Comparison of ENCODE assay signal across 29 mouse cellular contexts in genomic region chr15:96884901-96885300, GRCm38 (mm10).
DNase-seq lines count a peak whose midpoint lies in the region; ATAC-seq and TF ChIP-seq lines count a peak whose summit lies in the region.
"Had no signal": no experiment of that assay in that cellular context is flagged by ENCODE, and none has a peak within 500 bp of the region (broad histone marks: within the 10 kb centered on the region; RNA-seq: fewer than 3 reads in every experiment).

No protein-coding gene starts in this region.

- H3K4me1 ChIP-seq in kidney, postnatal 0 days (replicated peaks; ENCODE audit: insufficient read depth, low read length): no peaks in the 10 kb centered on the region
- H3K4me1 ChIP-seq in midbrain, embryonic 11.5 days (ENCODE audit: control insufficient read depth, insufficient read depth, low read length): no peaks in the 10 kb centered on the region
- H3K4me1 ChIP-seq in midbrain, embryonic 10.5 days: no peaks in the 10 kb centered on the region
- peaks cover 4% of the 10 kb centered on the region; the same call in 1 of the 2 replicates for H3K4me1 ChIP-seq in intestine, embryonic 16.5 days (ENCODE audit: control insufficient read depth, insufficient read depth, low read length)
- peaks cover 5% of the 10 kb centered on the region; the same call in 1 of the 2 replicates for H3K4me1 ChIP-seq in stomach, embryonic 16.5 days (ENCODE audit: control insufficient read depth, insufficient read depth, low read length)
- H3K4me1 ChIP-seq: heart, embryonic 12.5 days; midbrain, embryonic 15.5 days had no signal

- WGBS in kidney, postnatal 0 days: 49% methylated on average over 10 of the region's 10 CpGs
- 81% methylated on average over 10 of the region's 10 CpGs for WGBS in midbrain, embryonic 11.5 days
- 86% methylated on average over 10 of the region's 10 CpGs for WGBS in midbrain, embryonic 10.5 days
- WGBS in intestine, embryonic 16.5 days: 50% methylated on average over 10 of the region's 10 CpGs
- 41% methylated on average over 10 of the region's 10 CpGs for WGBS in stomach, embryonic 16.5 days

- H3K27ac ChIP-seq in kidney, postnatal 0 days: no peak overlapping the region
- H3K27ac ChIP-seq in midbrain, embryonic 11.5 days (ENCODE audit: low read depth, low read length): no peak overlapping the region
- H3K27ac ChIP-seq in midbrain, embryonic 10.5 days (replicated peaks): no peak overlapping the region
- H3K27ac ChIP-seq in intestine, embryonic 16.5 days (ENCODE audit: low read length): peak overlapping the region; percentile 33; the same call in 1 of the 2 replicates
- peak overlapping the region; percentile 52 for H3K27ac ChIP-seq in stomach, embryonic 16.5 days (ENCODE audit: low read length)
- H3K27ac ChIP-seq: embryonic facial prominence, embryonic 13.5 days; heart, adult 2 months; hindbrain, embryonic 14.5 days; layer of hippocampus, adult 2 months; limb, embryonic 13.5 days; macrophage; midbrain, embryonic 15.5 days had no signal

- H3K4me3 ChIP-seq in kidney, postnatal 0 days (replicated peaks; ENCODE audit: low read depth, low read length): no peak overlapping the region
- H3K4me3 ChIP-seq in midbrain, embryonic 11.5 days (ENCODE audit: low read depth, low read length): no peak overlapping the region
- H3K4me3 ChIP-seq in midbrain, embryonic 10.5 days: no peak overlapping the region
- H3K4me3 ChIP-seq in intestine, embryonic 16.5 days (ENCODE audit: low read length): no peak overlapping the region
- H3K4me3 ChIP-seq in stomach, embryonic 16.5 days (replicated peaks; ENCODE audit: low read length): no peak overlapping the region
- H3K4me3 ChIP-seq: embryonic facial prominence, embryonic 13.5 days; heart, adult 2 months; heart, embryonic 12.5 days; layer of hippocampus, adult 2 months; limb, embryonic 13.5 days; midbrain, embryonic 15.5 days had no signal

- no peak overlapping the region for H3K4me2 ChIP-seq in kidney, postnatal 0 days (ENCODE audit: low read length)
- H3K4me2 ChIP-seq in midbrain, embryonic 11.5 days: no peak overlapping the region
- no peak overlapping the region for H3K4me2 ChIP-seq in intestine, embryonic 16.5 days (ENCODE audit: low read depth, low read length)
- H3K4me2 ChIP-seq in stomach, embryonic 16.5 days (ENCODE audit: low read depth, low read length): no peak overlapping the region
- H3K4me2 ChIP-seq: embryonic facial prominence, embryonic 13.5 days; heart, embryonic 12.5 days; hindbrain, embryonic 14.5 days; limb, embryonic 13.5 days; liver, embryonic 11.5 days; midbrain, embryonic 15.5 days had no signal

- no peaks in the 10 kb centered on the region for H3K9me3 ChIP-seq in kidney, postnatal 0 days (replicated peaks; ENCODE audit: low read length)
- H3K9me3 ChIP-seq in midbrain, embryonic 11.5 days (ENCODE audit: control insufficient read depth, low read length): no peaks in the 10 kb centered on the region
- no peaks in the 10 kb centered on the region for H3K9me3 ChIP-seq in midbrain, embryonic 10.5 days (replicated peaks)
- H3K9me3 ChIP-seq in intestine, embryonic 16.5 days (ENCODE audit: control insufficient read depth, low read length): no peaks in the 10 kb centered on the region
- no peaks in the 10 kb centered on the region for H3K9me3 ChIP-seq in stomach, embryonic 16.5 days (replicated peaks; ENCODE audit: control insufficient read depth, low read length)
- H3K9me3 ChIP-seq: embryonic facial prominence, embryonic 13.5 days; limb, embryonic 13.5 days; midbrain, embryonic 15.5 days had no signal

- ATAC-seq in kidney, postnatal 0 days (replicated peaks; ENCODE audit: low FRiP score, low read depth): no peak
- ATAC-seq in midbrain, embryonic 11.5 days (ENCODE audit: low FRiP score): no peak
- ATAC-seq in intestine, embryonic 16.5 days: no peak
- no peak for ATAC-seq in stomach, embryonic 16.5 days (ENCODE audit: insufficient read depth, low FRiP score)
- ATAC-seq: forebrain, embryonic 16.5 days; midbrain, embryonic 15.5 days; Patski had no signal

- no peaks in the 10 kb centered on the region for H3K27me3 ChIP-seq in kidney, postnatal 0 days (ENCODE audit: insufficient read depth, low read length)
- no peaks in the 10 kb centered on the region for H3K27me3 ChIP-seq in midbrain, embryonic 11.5 days (ENCODE audit: control insufficient read depth, insufficient read depth, low read length)
- no peaks in the 10 kb centered on the region for H3K27me3 ChIP-seq in midbrain, embryonic 10.5 days (ENCODE audit: low read depth, poor library complexity, severe bottlenecking)
- no peaks in the 10 kb centered on the region for H3K27me3 ChIP-seq in intestine, embryonic 16.5 days (replicated peaks; ENCODE audit: control insufficient read depth, insufficient read depth, low read length)
- no peaks in the 10 kb centered on the region for H3K27me3 ChIP-seq in stomach, embryonic 16.5 days (ENCODE audit: control insufficient read depth, insufficient read depth, low read length)
- H3K27me3 ChIP-seq: CH12.LX; embryonic facial prominence, embryonic 13.5 days; heart, embryonic 12.5 days; midbrain, embryonic 15.5 days; Patski had no signal

- TF ChIP-seq CTCF in kidney, postnatal 0 days (IDR thresholded peaks at IDR 0.05; ENCODE audit: low read depth): no peak

- no peak overlapping the region for H3K9ac ChIP-seq in kidney, postnatal 0 days (ENCODE audit: low read depth, low read length)
- H3K9ac ChIP-seq in midbrain, embryonic 11.5 days (ENCODE audit: low read length): no peak overlapping the region
- H3K9ac ChIP-seq in intestine, embryonic 16.5 days (ENCODE audit: low read depth, low read length): no peak overlapping the region
- H3K9ac ChIP-seq in stomach, embryonic 16.5 days (ENCODE audit: low read length): no peak overlapping the region
- H3K9ac ChIP-seq: embryonic facial prominence, embryonic 13.5 days; heart, embryonic 12.5 days; hindbrain, embryonic 14.5 days; limb, embryonic 13.5 days; midbrain, embryonic 15.5 days had no signal

- no peaks in the 10 kb centered on the region for H3K36me3 ChIP-seq in kidney, postnatal 0 days (ENCODE audit: insufficient read depth, low read length)
- no peaks in the 10 kb centered on the region for H3K36me3 ChIP-seq in midbrain, embryonic 11.5 days (ENCODE audit: control insufficient read depth, insufficient read depth, low read length)
- no peaks in the 10 kb centered on the region for H3K36me3 ChIP-seq in midbrain, embryonic 10.5 days
- H3K36me3 ChIP-seq in intestine, embryonic 16.5 days (ENCODE audit: control insufficient read depth, insufficient read depth, low read length): no peaks in the 10 kb centered on the region
- H3K36me3 ChIP-seq in stomach, embryonic 16.5 days (ENCODE audit: control insufficient read depth, insufficient read depth, low read length): no peaks in the 10 kb centered on the region
- H3K36me3 ChIP-seq: embryonic facial prominence, embryonic 13.5 days; G1E; heart, embryonic 12.5 days; limb, embryonic 13.5 days; midbrain, embryonic 15.5 days had no signal

- peak; percentile 75 for DNase-seq in kidney, postnatal 0 days (ENCODE audit: low spot score)
- DNase-seq in kidney, postnatal 10 days: no peak
- peak; percentile 59 for DNase-seq in midbrain, embryonic 11.5 days (ENCODE audit: low spot score, missing footprints)
- no peak for DNase-seq in midbrain, embryonic 10.5 days (ENCODE audit: low spot score)
- DNase-seq in embryo, embryonic 9.5 days (ENCODE audit: extremely low spot score): no peak
- no peak for DNase-seq in Muller cell, postnatal 12 days (ENCODE audit: inconsistent ontology term)
- DNase-seq: adrenal gland, postnatal 10 days; B cell, adult 2 months; cerebellum, adult 11-12 months; cerebellum, adult 9-11 months; embryo, embryonic 11 days; heart, adult 2 months; kidney, postnatal 36 days; right cerebral cortex, postnatal 25 days; thymus, postnatal 14 days had no signal

Comparison
In these comparisons a context has a peak if more than half of its experiments do, and no peak if none do; other contexts are left out.
1. DNase-seq: peak in kidney, postnatal 0 days (single experiment) and midbrain, embryonic 11.5 days (single experiment); none in kidney, postnatal 10 days (single experiment), midbrain, embryonic 10.5 days (single experiment), embryo, embryonic 9.5 days (single experiment) and Muller cell, postnatal 12 days (single experiment).
2. H3K27ac ChIP-seq: peak in intestine, embryonic 16.5 days (single experiment) and stomach, embryonic 16.5 days (single experiment); none in kidney, postnatal 0 days (single experiment), midbrain, embryonic 11.5 days (single experiment) and midbrain, embryonic 10.5 days (single experiment).